Mouse (Mus musculus): ENCODE data around the gene Acrbp. TPM values are rescaled to one million over a fixed set of nuclear protein-coding genes. Genes with fewer than 3 reads are reported as not detected.

Acrbp gene
- total RNA-seq, 2 experiments from 2014 or later, result 7.3 to 8.0 TPM

DNA sequence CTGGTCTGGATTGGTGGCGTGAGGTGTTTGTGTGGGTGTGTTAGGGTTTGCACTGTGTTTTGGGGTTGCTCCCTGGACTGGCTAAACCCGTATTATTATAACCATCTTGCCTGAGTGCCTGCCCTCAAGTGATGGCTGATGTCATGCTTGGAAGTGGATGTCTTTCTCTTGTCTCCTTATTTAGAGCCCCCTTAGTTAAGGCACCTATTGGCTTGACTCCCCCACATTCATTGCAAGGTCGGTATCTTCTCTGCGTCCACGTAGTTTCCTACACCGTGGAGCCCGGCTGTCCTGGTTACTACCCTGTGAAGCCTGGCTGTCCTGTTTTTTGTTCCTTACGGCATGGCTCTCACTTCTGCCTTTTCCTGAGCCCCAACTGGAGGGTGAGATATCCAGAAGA lies 48.5 kb downstream of the Acrbp start:
- no peak for DNase-seq (ENCODE audit: low spot score in 2 of 2)

GRCm38 (mm10) chr6:125098513-125098912 lies 49.0 kb downstream of the Acrbp start:
- no peak for DNase-seq (ENCODE audit: low spot score in 2 of 2)

- no peak for DNase-seq (ENCODE audit: low spot score in 2 of 2)
Observed at GRCm38 (mm10) chr6:125099421-125099971, 50.0 kb downstream of the Acrbp start.

GRCm38 (mm10) chr6:125101444-125101843 lies 52.0 kb downstream of the Acrbp start:
- DNase-seq (ENCODE audit: low spot score in 2 of 2), result no peak

DNA sequence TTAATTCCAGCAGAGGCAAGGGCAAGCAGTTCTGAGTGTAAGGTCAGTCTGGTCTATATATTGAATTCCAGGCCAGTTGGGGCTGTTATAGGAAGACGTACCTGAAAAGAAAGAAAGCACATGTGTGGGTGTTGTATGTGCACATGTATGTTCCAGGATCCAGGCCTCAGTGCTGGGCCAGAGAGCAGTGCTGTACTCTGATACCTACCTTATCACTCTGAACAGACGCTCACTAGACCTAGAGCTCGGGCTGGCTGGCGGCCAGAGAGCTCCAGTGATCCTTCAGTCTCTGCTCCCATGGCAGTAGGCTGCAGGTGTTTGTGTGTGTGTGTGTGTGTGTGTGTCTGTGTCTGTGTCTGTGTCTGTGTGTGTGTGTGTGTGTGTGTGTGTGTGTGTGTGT lies 54.7 kb downstream of the Acrbp start:
- no peak for DNase-seq (ENCODE audit: low spot score in 2 of 2)

GRCm38 (mm10) chr6:125107705-125108104 lies 58.2 kb downstream of the Acrbp start:
- no peak for DNase-seq (ENCODE audit: low spot score in 2 of 2)

- DNase-seq (ENCODE audit: low spot score in 2 of 2), result no peak
Observed at GRCm38 (mm10) chr6:125109371-125109770, 59.9 kb downstream of the Acrbp start.

DNA sequence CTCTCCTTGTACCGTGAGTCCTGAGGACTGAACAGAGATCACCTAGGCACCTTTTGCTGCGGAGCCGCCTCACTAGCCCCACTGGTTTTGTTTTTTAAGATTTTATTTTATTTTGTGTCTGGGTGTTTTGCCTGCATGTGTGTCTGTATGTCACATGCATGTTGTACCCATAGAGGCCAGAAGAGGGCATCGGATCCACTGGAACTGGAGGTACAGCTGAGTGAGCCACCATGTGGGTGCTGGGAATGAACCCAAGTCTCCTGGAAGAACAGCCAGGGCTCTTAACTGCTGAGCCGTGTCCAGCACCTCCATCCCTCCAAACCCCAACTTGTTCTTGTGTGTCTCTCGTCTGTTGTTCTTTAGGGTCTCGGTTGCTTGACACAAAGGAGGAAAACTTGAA lies 61.4 kb downstream of the Acrbp start:
- DNase-seq (ENCODE audit: low spot score in 2 of 2), result no peak

DNA sequence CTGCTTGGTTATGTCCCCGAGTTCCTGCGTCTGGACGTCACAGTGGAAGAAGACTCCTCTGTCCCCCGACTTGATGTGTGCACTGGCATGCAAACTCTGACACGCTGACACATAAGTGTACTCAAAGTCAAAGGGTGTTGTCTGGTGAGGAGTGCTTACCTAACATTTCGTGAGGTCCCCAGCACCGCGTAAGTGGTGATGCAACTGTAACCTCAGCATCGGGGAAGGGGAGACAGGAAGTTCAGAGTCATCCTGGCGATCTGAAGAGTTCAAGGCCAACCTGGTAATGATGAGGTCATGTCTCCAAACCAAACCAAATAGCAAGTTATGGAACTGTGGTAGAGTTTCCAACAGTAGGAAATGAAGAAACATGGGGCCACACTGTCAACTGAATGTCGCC lies 63.1 kb downstream of the Acrbp start:
- DNase-seq (ENCODE audit: low spot score in 2 of 2), result no peak

Small RNAs within 50 kb of the gene (microRNA-seq; reads per million reads assigned to microRNA genes)
- 0.79 reads per million for gene Mir7045

Other genes starting within 250 kb of the Acrbp start
- gene Spsb2, start 241.0 kb upstream of the Acrbp start, total RNA-seq (2021), result 10 to 100 TPM; 18.7 to 19.2 TPM
- gene Tpi1, start 235.4 kb upstream of the Acrbp start, total RNA-seq (2021), result 100 to 1,000 TPM; 422 to 439 TPM
- 100 to 1,000 TPM; 141 to 148 TPM for gene Usp5, start 220.2 kb upstream of the Acrbp start, total RNA-seq (2021)
- 10 to 100 TPM; 50.6 to 58.6 TPM for gene Cdca3, start 220.1 kb upstream of the Acrbp start, total RNA-seq (2021)
- 10 to 100 TPM; 13.9 to 16.3 TPM for gene Gnb3, start 209.4 kb upstream of the Acrbp start, total RNA-seq (2021)
- gene P3h3, start 191.9 kb upstream of the Acrbp start, total RNA-seq (2021), result 10 to 100 TPM; 47.3 to 52.2 TPM
- gene Gpr162, start 185.7 kb upstream of the Acrbp start, total RNA-seq (2021), result 1 to 10 TPM; 5.1 to 5.6 TPM
- gene Cd4, start 161.5 kb upstream of the Acrbp start, total RNA-seq (2021), result under 1 TPM; 0.62 to 0.84 TPM
- gene Lag3, start 138.0 kb upstream of the Acrbp start, total RNA-seq (2021), result 1 to 10 TPM; 1.5 to 1.7 TPM
- 100 to 1,000 TPM; 692 to 728 TPM for gene Ptms, start 129.6 kb upstream of the Acrbp start, total RNA-seq (2021)
- gene Mlf2, start 118.3 kb upstream of the Acrbp start, total RNA-seq (2021), result 100 to 1,000 TPM; 257 to 265 TPM
- 100 to 1,000 TPM; 143 to 151 TPM for gene Cops7a, start 84.2 kb upstream of the Acrbp start, total RNA-seq (2021)
- gene Pianp, start 53.0 kb upstream of the Acrbp start, total RNA-seq (2021), result 10 to 100 TPM in 1 of 2 experiments, 1 to 10 TPM in 1; 6.2 to 11.1 TPM
- gene Zfp384, start 40.5 kb upstream of the Acrbp start, total RNA-seq (2021), result 10 to 100 TPM; 60.6 to 67.6 TPM
- 100 to 1,000 TPM; 118 TPM for gene Ing4, start 9.9 kb upstream of the Acrbp start, total RNA-seq (2021)
- 1 to 10 TPM in 1 of 2 experiments, under 1 TPM in 1; 0.84 to 1.0 TPM for gene Lpar5, start 18.2 kb downstream of the Acrbp start, total RNA-seq (2021)
- 100 to 1,000 TPM; 227 to 264 TPM for gene Chd4, start 46.3 kb downstream of the Acrbp start, total RNA-seq (2021)
- 10 to 100 TPM; 36.5 to 36.8 TPM for gene Nop2, start 82.2 kb downstream of the Acrbp start, total RNA-seq (2021)
- gene Iffo1, start 95.6 kb downstream of the Acrbp start, total RNA-seq (2021), result 10 to 100 TPM; 42.7 to 49.9 TPM
- 1,000 to 10,000 TPM; 1,146 to 1,218 TPM for gene Gapdh, start 116.8 kb downstream of the Acrbp start, total RNA-seq (2021)
- 100 to 1,000 TPM in 1 of 2 experiments, 10 to 100 TPM in 1; 95.5 to 107 TPM for gene Ncapd2, start 142.0 kb downstream of the Acrbp start, total RNA-seq (2021)
- 100 to 1,000 TPM; 155 to 168 TPM for gene Mrpl51, start 142.1 kb downstream of the Acrbp start, total RNA-seq (2021)
- 10 to 100 TPM; 42.5 to 44.0 TPM for gene Vamp1, start 165.9 kb downstream of the Acrbp start, total RNA-seq (2021)
- 10 to 100 TPM; 10.2 to 11.3 TPM for gene Tapbpl, start 182.2 kb downstream of the Acrbp start, total RNA-seq (2021)
- gene Cd27, start 187.3 kb downstream of the Acrbp start, total RNA-seq (2021), result under 1 TPM; 0.36 to 0.68 TPM
- gene Tuba3a, start 236.4 kb downstream of the Acrbp start, total RNA-seq (2021), result not detected